Mouse (Mus musculus): ENCODE measurements around the gene Mrvi1. TPM values are rescaled to one million over a fixed set of nuclear protein-coding genes. Genes with fewer than 3 reads are reported as not detected.

The Mrvi1 gene
- 2.3 and 2.7 TPM in 2 replicates for total RNA-seq (2014; rRNA removed)
- 0.42 and 0.88 TPM in 2 replicates for polyA plus RNA-seq (2015; fragmentation: Nextera tagmentation; extraction: Ambion mirVana)

- TF ChIP-seq CTCF (IDR thresholded peaks at IDR 0.05) = no peak
- no peak for ATAC-seq (ENCODE audit: low FRiP score)
- Histone ChIP-seq H3K36me3 (ENCODE audit: insufficient read depth, low read length) (no peaks in the 10 kb centered on the region), H3K4me1 (ENCODE audit: insufficient read depth, low read length) (no peaks in the 10 kb centered on the region), H3K9ac (replicated peaks; ENCODE audit: low read length, poor library complexity, severe bottlenecking) (no peak within 1 kb of the TSS), H3K4me3 (ENCODE audit: low read depth, low read length) (no peak within 1 kb of the TSS), H3K9me3 (ENCODE audit: low read length) (no peaks in the 10 kb centered on the region), H3K27ac (ENCODE audit: low read depth, low read length) (no peak within 1 kb of the TSS), H3K27me3 (ENCODE audit: insufficient read depth, low read length) (no peaks in the 10 kb centered on the region), H3K4me2 (ENCODE audit: low read depth, low read length, poor library complexity, severe bottlenecking) (no peak within 1 kb of the TSS)
- DNase-seq (ENCODE audit: low spot score) = peak; percentile 17
- 59% methylated on average over 7 of the region's 7 CpGs for WGBS
Observed at GRCm38 (mm10) chr7:110982053-110982705, at the start of gene Mrvi1. Mrvi1 (minus strand) TSS chr7:110982461.

- H3K9ac ChIP-seq (replicated peaks; ENCODE audit: low read length, poor library complexity, severe bottlenecking) = peak overlapping the region; percentile 73
- peak overlapping the region; percentile 94 for H3K27ac ChIP-seq (ENCODE audit: low read depth, low read length)
- H3K9me3 ChIP-seq (ENCODE audit: low read length) = no peaks in the 10 kb centered on the region
- DNase-seq (ENCODE audit: low spot score) (no peak), ATAC-seq (ENCODE audit: low FRiP score) (peak; percentile 61)
- peaks cover 3% of the 10 kb centered on the region; the same call in 1 of the 2 replicates for H3K36me3 ChIP-seq (ENCODE audit: insufficient read depth, low read length)
- H3K4me1 ChIP-seq (ENCODE audit: insufficient read depth, low read length) = peaks cover 5% of the 10 kb centered on the region; the same call in 1 of the 2 replicates
- H3K4me2 ChIP-seq (ENCODE audit: low read depth, low read length, poor library complexity, severe bottlenecking) = peak overlapping the region; percentile 64
- peak overlapping the region; percentile 59 for H3K4me3 ChIP-seq (ENCODE audit: low read depth, low read length)
- no peaks in the 10 kb centered on the region for H3K27me3 ChIP-seq (ENCODE audit: insufficient read depth, low read length)
- WGBS = under 1% methylated on average over 29 of the region's 29 CpGs
- no peak for TF ChIP-seq CTCF (IDR thresholded peaks at IDR 0.05)
Observed at GRCm38 (mm10) chr7:111029046-111029553, 46.8 kb upstream of the Mrvi1 start.

GRCm38 (mm10) chr7:111028281-111029045 lies 46.2 kb upstream of the Mrvi1 start, which contains the start of gene Ctr9:
Ctr9 (plus strand) TSS chr7:111028951.
- ATAC-seq (ENCODE audit: low FRiP score) = peak; percentile 97
- DNase-seq (ENCODE audit: low spot score) = peak; percentile 94
- TF ChIP-seq CTCF (IDR thresholded peaks at IDR 0.05) = no peak
- peak within 1 kb of the TSS; percentile 73 for H3K9ac ChIP-seq (replicated peaks; ENCODE audit: low read length, poor library complexity, severe bottlenecking)
- peak within 1 kb of the TSS; percentile 59 for H3K4me3 ChIP-seq (ENCODE audit: low read depth, low read length)
- 5% methylated on average over 45 of the region's 45 CpGs for WGBS
- peaks cover 3% of the 10 kb centered on the region; the same call in 1 of the 2 replicates for H3K36me3 ChIP-seq (ENCODE audit: insufficient read depth, low read length)
- H3K9me3 ChIP-seq (ENCODE audit: low read length) = no peaks in the 10 kb centered on the region
- H3K4me1 ChIP-seq (ENCODE audit: insufficient read depth, low read length) = peaks cover 5% of the 10 kb centered on the region; the same call in 1 of the 2 replicates
- H3K4me2 ChIP-seq (ENCODE audit: low read depth, low read length, poor library complexity, severe bottlenecking) = peak within 1 kb of the TSS; percentile 64
- H3K27ac ChIP-seq (ENCODE audit: low read depth, low read length) = peak within 1 kb of the TSS; percentile 94
- no peaks in the 10 kb centered on the region for H3K27me3 ChIP-seq (ENCODE audit: insufficient read depth, low read length)

GRCm38 (mm10) chr7:111024912-111025311 lies 42.7 kb upstream of the Mrvi1 start:
- no peak overlapping the region for H3K27ac ChIP-seq (ENCODE audit: low read depth, low read length)
- no peak for TF ChIP-seq CTCF (IDR thresholded peaks at IDR 0.05)

GRCm38 (mm10) chr7:111024068-111024594 lies 41.9 kb upstream of the Mrvi1 start:
- no peaks in the 10 kb centered on the region for H3K27me3 ChIP-seq (ENCODE audit: insufficient read depth, low read length)
- DNase-seq (ENCODE audit: low spot score) (peak; percentile 6), ATAC-seq (ENCODE audit: low FRiP score) (no peak)
- H3K27ac ChIP-seq (ENCODE audit: low read depth, low read length) = peak overlapping the region; percentile 12; the same call in 1 of the 2 replicates
- H3K9me3 ChIP-seq (ENCODE audit: low read length) = no peaks in the 10 kb centered on the region
- WGBS = 17% methylated on average over 8 of the region's 8 CpGs
- no peaks in the 10 kb centered on the region for H3K4me1 ChIP-seq (ENCODE audit: insufficient read depth, low read length)
- H3K4me2 ChIP-seq (ENCODE audit: low read depth, low read length, poor library complexity, severe bottlenecking) = no peak overlapping the region
- TF ChIP-seq CTCF (IDR thresholded peaks at IDR 0.05) = no peak
- H3K36me3 ChIP-seq (ENCODE audit: insufficient read depth, low read length) = no peaks in the 10 kb centered on the region
- H3K9ac ChIP-seq (replicated peaks; ENCODE audit: low read length, poor library complexity, severe bottlenecking) = no peak overlapping the region
- no peak overlapping the region for H3K4me3 ChIP-seq (ENCODE audit: low read depth, low read length)

More at GRCm38 (mm10) chr7:111024912-111025311, 42.7 kb upstream of the Mrvi1 start:
- Histone ChIP-seq H3K36me3 (ENCODE audit: insufficient read depth, low read length) (no peaks in the 10 kb centered on the region), H3K4me3 (ENCODE audit: low read depth, low read length) (no peak overlapping the region), H3K27me3 (ENCODE audit: insufficient read depth, low read length) (no peaks in the 10 kb centered on the region), H3K9ac (replicated peaks; ENCODE audit: low read length, poor library complexity, severe bottlenecking) (no peak overlapping the region), H3K4me2 (ENCODE audit: low read depth, low read length, poor library complexity, severe bottlenecking) (no peak overlapping the region), H3K4me1 (ENCODE audit: insufficient read depth, low read length) (peaks cover 4% of the 10 kb centered on the region; the same call in 1 of the 2 replicates), H3K9me3 (ENCODE audit: low read length) (no peaks in the 10 kb centered on the region)
- 79% methylated on average over 4 of the region's 4 CpGs for WGBS
- ATAC-seq (ENCODE audit: low FRiP score) = no peak
- DNase-seq (ENCODE audit: low spot score) = no peak

Measured in midbrain, postnatal 0 days (tissue).